Mouse (Mus musculus): ENCODE data around the gene Ccnb3.
"Not testable (repeated sequence)": the region's sequence is repeated elsewhere in the genome, so short reads cannot be mapped to it uniquely, and the experiment has no call there.

The Ccnb3 gene

DNA sequence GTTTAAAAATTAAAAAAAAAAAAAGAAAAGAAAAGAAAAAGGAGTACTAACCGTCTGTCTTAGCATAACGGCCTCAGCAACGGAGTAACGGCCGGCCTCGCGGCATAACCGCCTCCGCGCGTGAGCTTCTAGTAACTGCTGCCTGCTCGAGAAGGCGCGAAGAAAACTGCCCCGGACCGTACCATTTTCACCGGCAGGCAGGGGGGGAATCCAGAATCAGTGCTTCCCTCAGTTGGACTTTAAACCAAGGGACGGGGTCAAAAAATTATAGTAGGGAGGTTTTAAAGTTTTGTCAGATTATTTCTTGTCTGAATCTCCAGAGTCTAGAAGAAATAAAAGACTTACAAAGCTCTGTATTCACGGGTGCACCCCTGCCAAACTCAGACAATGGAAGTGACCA is at the start of gene Ccnb3:
Ccnb3 (minus strand) TSS at position 101 of the 400 bp plus-strand sequence.
- DNase-seq: no peak

DNA sequence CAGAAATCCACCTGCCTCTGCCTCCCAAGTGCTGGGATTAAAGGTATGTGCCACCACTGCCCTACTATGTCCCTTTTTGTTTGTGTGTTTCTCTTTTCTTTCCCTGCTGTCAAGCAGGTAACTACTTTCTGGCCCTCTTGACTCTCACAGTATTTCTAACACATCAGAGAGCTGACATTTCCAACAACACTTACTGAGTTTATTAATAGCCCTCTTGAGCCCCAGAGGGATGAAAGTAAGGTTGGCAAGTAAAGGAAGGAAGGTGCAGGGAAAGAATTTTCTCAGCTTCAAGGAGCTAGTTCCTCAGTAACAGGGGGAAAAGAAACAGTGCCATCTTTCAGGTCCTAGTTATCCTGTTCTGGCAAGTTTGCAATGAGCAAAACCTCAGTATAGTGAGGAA is 48.9 kb upstream of the Ccnb3 start:
- no peak for DNase-seq

DNA sequence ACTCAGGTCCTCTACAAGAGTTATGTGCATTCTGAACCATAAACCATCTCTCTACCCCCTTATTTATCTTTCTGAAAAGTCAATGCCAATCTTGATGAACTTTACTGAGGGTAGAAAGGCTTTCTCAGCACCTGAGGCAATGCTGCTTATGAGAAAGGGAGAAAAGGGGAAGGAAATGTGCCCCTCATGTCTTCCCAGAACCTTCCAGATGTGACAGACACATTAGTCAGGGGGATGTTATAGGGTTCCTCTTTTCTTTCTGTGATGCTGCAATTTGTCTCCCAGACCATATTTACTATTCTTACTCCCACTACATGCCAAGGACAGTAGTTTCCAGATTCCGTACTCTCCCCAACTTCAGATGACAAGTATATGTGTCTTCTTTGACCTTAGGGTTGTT is 44.5 kb upstream of the Ccnb3 start:
- DNase-seq: no peak

DNA sequence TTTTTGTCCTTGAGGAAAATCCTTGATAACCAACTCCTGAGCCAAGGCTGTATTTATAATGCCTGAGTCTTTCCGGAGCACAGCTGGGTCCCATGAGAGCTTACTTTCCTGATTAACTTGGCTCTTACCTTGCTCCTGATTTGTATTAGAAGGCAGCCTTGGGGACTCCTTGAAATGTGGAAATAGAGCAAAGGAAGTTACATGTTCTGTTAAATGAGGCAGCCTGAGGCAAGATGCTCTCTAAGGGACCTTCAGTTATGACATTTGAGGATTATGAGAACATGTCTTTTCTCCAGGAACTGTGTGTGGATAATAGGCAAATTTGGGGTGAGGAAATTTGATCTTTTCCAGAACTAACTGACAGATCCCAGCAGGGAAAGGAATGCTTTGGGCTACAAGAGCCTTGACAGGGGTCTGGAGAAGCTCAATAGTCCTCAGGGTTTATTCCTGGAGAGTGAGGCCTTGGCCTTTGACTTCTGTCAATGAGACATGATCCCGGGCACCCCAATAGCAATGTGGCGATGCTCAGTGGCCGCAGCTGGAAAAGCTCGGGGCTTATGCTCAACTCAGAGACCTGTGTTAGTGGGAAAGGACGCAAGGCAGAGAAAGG is 38.5 kb upstream of the Ccnb3 start:
- no peak for DNase-seq

DNA sequence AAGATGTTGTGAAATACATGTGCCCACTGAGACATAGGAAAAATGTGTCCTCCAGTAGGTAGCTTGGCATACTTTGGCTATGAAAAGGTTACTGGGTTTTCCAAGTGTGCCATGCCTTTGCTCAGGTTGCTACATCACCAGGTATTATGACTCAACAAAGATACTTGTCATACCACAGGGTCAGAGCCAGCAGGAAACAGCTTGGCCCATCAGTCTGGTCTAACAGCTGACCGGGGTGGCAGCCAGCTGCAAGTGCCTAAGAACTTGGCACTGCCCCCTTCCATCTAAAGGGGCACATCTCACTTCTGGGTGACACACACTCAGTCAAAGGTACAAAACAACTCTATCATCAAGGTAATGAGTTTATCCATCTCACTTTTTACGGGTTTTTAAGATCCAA is 26.6 kb upstream of the Ccnb3 start:
- DNase-seq: no peak

DNA sequence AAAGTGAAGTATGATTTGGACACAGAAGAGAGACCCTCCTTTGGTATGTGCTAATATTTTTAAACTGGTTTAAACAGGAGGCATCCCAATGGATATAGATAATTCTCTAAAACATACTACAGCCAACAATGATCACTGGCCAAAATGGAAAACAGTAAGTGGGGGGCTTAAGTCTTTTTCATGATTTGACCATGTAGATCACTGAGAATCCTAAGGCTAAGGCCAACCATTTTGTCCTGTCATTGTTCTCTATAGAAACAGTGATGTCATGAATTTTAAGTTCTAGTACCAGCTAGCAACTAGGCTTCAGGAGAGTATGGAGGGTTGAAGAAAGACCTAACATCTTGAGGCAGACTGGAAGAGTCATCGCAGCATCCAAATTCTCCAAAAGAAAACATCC is 25.8 kb upstream of the Ccnb3 start, which contains the start of gene Akap4:
Akap4 (plus strand) TSS at position 301 of the 400 bp plus-strand sequence.
- DNase-seq: no peak

DNA sequence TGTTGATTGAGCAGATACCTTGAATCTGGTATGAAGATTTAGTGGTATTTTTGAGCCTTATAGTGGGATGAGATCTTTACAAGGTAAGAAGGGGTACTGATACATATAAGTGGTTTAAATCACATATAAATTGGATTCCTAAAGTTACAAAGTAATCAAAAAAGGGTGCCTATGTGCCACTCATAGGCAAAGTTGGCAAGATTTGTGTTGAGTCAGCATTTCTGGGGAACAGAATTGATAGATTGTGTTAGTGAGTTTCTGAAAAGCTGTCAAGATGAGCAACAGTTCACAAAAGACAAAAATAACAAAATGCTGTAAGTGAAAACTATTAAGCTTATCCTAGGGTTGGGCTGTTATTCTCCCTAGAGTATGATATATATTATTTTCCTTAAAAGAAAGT is 22.7 kb upstream of the Ccnb3 start:
- no peak for DNase-seq

DNA sequence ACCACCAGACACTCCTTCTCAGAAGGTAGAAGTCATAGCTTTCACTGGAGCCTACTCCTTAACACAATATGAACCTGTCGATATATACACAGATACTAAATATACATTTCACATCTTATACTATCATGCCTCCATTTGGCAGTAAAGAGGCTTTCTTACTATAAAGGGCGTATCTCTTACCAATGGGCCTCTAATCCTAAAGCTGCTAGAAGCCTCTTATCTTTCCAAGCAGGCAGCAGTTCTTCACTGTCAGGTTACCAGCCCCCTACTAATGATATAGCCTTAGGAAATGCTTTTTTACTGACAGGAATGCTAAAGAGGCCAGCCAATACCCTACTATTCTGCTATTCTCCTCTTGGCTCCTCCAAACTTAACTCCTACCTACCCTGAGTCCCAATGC is 16.2 kb upstream of the Ccnb3 start:
- DNase-seq: no peak

DNA sequence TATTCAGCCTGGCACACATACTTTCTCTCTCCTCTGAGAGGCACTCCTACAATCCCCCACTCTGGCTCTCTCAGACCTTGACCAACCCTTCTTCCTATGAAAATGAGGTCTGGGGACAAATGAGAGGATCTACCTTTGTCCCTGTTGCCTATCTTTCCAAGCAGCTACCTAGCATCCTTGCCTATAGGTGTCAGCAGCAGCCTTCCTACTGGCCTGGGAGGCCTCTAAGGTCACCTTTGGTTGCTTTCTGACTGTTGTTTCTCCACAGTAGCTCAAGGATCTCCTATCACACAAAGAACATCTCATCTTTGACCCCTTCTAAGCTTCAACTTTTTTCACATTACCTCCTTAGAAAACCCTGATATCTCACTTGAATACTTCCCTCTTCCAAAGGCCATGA is 15.6 kb upstream of the Ccnb3 start:
- DNase-seq: no peak

DNA sequence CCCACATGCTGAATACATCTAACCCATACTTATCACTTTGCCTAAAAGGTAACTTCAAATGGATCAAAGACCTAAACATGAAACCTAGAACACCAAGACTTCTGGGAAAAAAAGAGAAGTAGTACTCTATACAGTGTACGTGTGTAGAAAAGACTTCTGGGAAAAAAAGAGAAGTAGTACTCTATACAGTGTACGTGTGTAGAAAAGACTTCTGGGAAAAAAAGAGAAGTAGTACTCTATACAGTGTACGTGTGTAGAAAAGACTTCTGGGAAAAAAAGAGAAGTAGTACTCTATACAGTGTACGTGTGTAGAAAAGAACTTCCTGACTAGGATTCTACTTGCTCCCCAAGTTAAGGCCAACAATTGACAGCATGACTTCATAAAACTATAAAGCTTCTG is 57.5 kb downstream of the Ccnb3 start:
- DNase-seq: not testable (repeated sequence)

DNA sequence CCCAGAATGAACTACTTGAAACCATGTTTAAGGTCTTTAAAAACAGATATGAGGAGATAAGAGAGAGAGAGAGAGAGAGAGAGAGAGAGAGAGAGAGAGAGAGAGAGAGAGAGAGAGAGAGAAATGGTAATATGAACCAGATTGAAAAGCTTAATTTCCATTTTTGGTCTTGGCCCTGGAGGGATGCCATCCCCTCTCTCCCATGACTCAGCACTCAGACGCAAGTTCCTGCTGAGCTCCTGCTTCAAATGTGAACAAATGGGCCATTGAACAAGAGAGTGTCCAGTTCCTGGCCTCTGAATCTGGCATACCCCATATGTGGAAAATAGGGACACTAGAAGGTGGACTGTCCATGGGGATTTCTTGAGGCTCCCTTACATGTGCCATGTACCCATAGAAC is 69.5 kb downstream of the Ccnb3 start:
- no peak for DNase-seq

DNA sequence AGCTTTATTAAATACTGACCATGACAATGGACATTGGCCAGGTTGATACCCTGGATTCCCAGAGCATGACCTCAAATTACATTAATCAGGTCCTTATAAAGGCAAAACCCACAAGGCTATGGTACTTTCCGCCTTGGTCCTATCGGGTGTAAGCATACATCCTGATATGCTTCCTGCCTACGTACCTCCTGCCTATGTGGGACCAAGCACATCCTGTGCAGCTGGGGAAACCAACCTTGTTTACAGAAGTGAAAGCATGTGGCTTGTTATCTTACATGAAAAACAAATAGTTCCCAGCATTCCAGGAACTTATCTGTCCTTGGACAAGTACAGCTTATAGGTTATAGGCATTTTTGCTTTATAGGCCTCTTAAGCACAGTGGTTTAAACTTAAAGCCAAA is 72.8 kb downstream of the Ccnb3 start:
- DNase-seq: no peak

Data from cerebellum, adult 9-10 months (tissue).